Mouse (Mus musculus) neural tube, embryonic 13.5 days (tissue): ENCODE data around the gene Ndufaf2. TPM values are rescaled to one million over a fixed set of nuclear protein-coding genes. Genes with fewer than 3 reads are reported as not detected.

Experiments used
- ATAC-seq: fragments of 200-750 bp; cut with Nextera tagmentation; 2 replicates; pipeline ENCODE4 v1.8.0; 2017; ENCODE audit warnings: low read depth, mild to moderate bottlenecking, moderate TSS enrichment, moderate library complexity
- H3K27ac ChIP-seq: fragments of 300-500 bp; sonication (generic); replicated peaks from 2 replicates; pipeline ENCODE4 v1.5.1; 2015; ENCODE audit warnings: moderate library complexity, mild to moderate bottlenecking, inconsistent platforms
- H3K27me3 ChIP-seq: fragments of 300-500 bp; sonication (generic); 2 replicates; pipeline ENCODE4 v1.6.1; 2015; ENCODE audit warnings: mild to moderate bottlenecking, inconsistent platforms
- H3K36me3 ChIP-seq: fragments of 300-500 bp; sonication (generic); 2 replicates; pipeline ENCODE4 v1.6.1; 2015; ENCODE audit warnings: mild to moderate bottlenecking, inconsistent platforms
- H3K4me1 ChIP-seq: fragments of 300-500 bp; sonication (generic); replicated peaks from 2 replicates; pipeline ENCODE4 v1.6.1; 2015; ENCODE audit warnings: inconsistent platforms
- H3K4me2 ChIP-seq: fragments of 300-500 bp; sonication (generic); 2 replicates; pipeline ENCODE4 v1.6.1; 2015; ENCODE audit warnings: inconsistent platforms, mild to moderate bottlenecking, moderate library complexity
- H3K4me3 ChIP-seq: fragments of 300-500 bp; sonication (generic); 2 replicates; pipeline ENCODE4 v1.5.1; 2015; ENCODE audit warnings: mild to moderate bottlenecking, inconsistent platforms
- H3K9ac ChIP-seq: fragments of 300-500 bp; sonication (generic); 2 replicates; pipeline ENCODE4 v1.6.1; 2015; ENCODE audit warnings: moderate library complexity, mild to moderate bottlenecking, inconsistent platforms
- H3K9me3 ChIP-seq: fragments of 300-500 bp; sonication (generic); 2 replicates; pipeline ENCODE4 v1.6.1; 2016; ENCODE audit warnings: inconsistent platforms
- WGBS: fragments of 180-500 bp; shearing (Covaris S2); methylation state at CpG from one replicate; pipeline ENCODE4 v1.1.7; 2015; 5-methylcytosine and 5-hydroxymethylcytosine counted together
- polyA plus RNA-seq: library from polyadenylated mRNA; unstranded; fragments of >200 nt; fragmentation: Nextera tagmentation; extraction: Ambion mirVana; gene quantifications from 2 replicates; pipeline ENCODE4 v1.2.1, GENCODE M21; 2015

Ndufaf2 gene
- 71.6 and 73.8 TPM in 2 replicates for polyA plus RNA-seq

GRCm38 (mm10) chr13:108158465-108159240 lies at the start of gene Ndufaf2, which contains the start of gene Ercc8:
Gene Ndufaf2 (minus strand): TSS chr13:108158623.
Gene Ercc8 (plus strand): TSS chr13:108158731.
- Histone ChIP-seq H3K27me3 (no peaks in the 10 kb centered on the region), H3K4me2 (peak within 1 kb of the TSS; percentile 94), H3K4me1 (peaks cover 18% of the 10 kb centered on the region), H3K27ac (0 out of 2 replicates have a peak within 1 kb of the TSS, but pooled peaks have one; percentile 38), H3K4me3 (peak within 1 kb of the TSS; percentile 88), H3K36me3 (0 out of 2 replicates have a peak, but pooled peaks cover 8% of the 10 kb centered on the region), H3K9ac (peak within 1 kb of the TSS; percentile 81), H3K9me3 (no peaks in the 10 kb centered on the region)
- ATAC-seq, result peak; percentile 98
- WGBS, result under 1% methylated on average over 47 of the region's 47 CpGs

- Histone ChIP-seq H3K9ac (no peak overlapping the region), H3K4me3 (no peak overlapping the region)
Measured at GRCm38 (mm10) chr13:108208090-108208489, 49.7 kb upstream of the Ndufaf2 start.

GRCm38 (mm10) chr13:108207447-108207846 lies 49.0 kb upstream of the Ndufaf2 start:
- Histone ChIP-seq H3K36me3 (no peaks in the 10 kb centered on the region), H3K4me1 (no peaks in the 10 kb centered on the region), H3K9ac (no peak overlapping the region), H3K27me3 (peaks cover 3% of the 10 kb centered on the region; the same call in 1 of the 2 replicates), H3K4me3 (no peak overlapping the region), H3K9me3 (no peaks in the 10 kb centered on the region), H3K4me2 (no peak overlapping the region), H3K27ac (no peak overlapping the region)
- no peak for ATAC-seq
- 78% methylated on average over 2 of the region's 2 CpGs for WGBS

More at GRCm38 (mm10) chr13:108208090-108208489, 49.7 kb upstream of the Ndufaf2 start:
- no peak overlapping the region for H3K27ac ChIP-seq
- no peaks in the 10 kb centered on the region for H3K4me1 ChIP-seq
- ATAC-seq, result no peak
- H3K4me2 ChIP-seq, result no peak overlapping the region
- peaks cover 6% of the 10 kb centered on the region for H3K27me3 ChIP-seq
- no peaks in the 10 kb centered on the region for H3K36me3 ChIP-seq
- H3K9me3 ChIP-seq, result no peaks in the 10 kb centered on the region
- 69% methylated on average over 5 of the region's 5 CpGs for WGBS

- no peak overlapping the region for H3K9ac ChIP-seq
- H3K27me3 ChIP-seq, result no peaks in the 10 kb centered on the region
- no peaks in the 10 kb centered on the region for H3K9me3 ChIP-seq
- H3K36me3 ChIP-seq, result no peaks in the 10 kb centered on the region
- H3K4me3 ChIP-seq, result no peak overlapping the region
- no peak overlapping the region for H3K27ac ChIP-seq
- no peak for ATAC-seq
- WGBS, result 84% methylated on average over 3 of the region's 3 CpGs
- no peaks in the 10 kb centered on the region for H3K4me1 ChIP-seq
- H3K4me2 ChIP-seq, result no peak overlapping the region
Measured at GRCm38 (mm10) chr13:108204857-108205256, 46.4 kb upstream of the Ndufaf2 start.

- no peaks in the 10 kb centered on the region for H3K4me1 ChIP-seq
- peaks cover 16% of the 10 kb centered on the region for H3K36me3 ChIP-seq
- no peak overlapping the region for H3K4me3 ChIP-seq
- ATAC-seq, result no peak
- H3K27me3 ChIP-seq, result no peaks in the 10 kb centered on the region
- H3K4me2 ChIP-seq, result no peak overlapping the region
- no peak overlapping the region for H3K27ac ChIP-seq
- no peak overlapping the region for H3K9ac ChIP-seq
- WGBS, result 96% methylated on average over 6 of the region's 6 CpGs
- H3K9me3 ChIP-seq, result no peaks in the 10 kb centered on the region
Measured at GRCm38 (mm10) chr13:108195474-108195873, 37.1 kb upstream of the Ndufaf2 start.

GRCm38 (mm10) chr13:108191074-108191720 lies 32.8 kb upstream of the Ndufaf2 start:
- peak; percentile 61; the same call in 1 of the 2 replicates for ATAC-seq
- Histone ChIP-seq H3K9me3 (no peaks in the 10 kb centered on the region), H3K4me2 (no peak overlapping the region), H3K27ac (no peak overlapping the region), H3K27me3 (no peaks in the 10 kb centered on the region), H3K36me3 (peaks cover 27% of the 10 kb centered on the region), H3K4me3 (no peak overlapping the region), H3K9ac (no peak overlapping the region), H3K4me1 (no peaks in the 10 kb centered on the region)
- WGBS, result 61% methylated on average over 11 of the region's 11 CpGs

- WGBS, result 93% methylated on average over 4 of the region's 4 CpGs
- Histone ChIP-seq H3K27ac (no peak overlapping the region), H3K4me2 (no peak overlapping the region), H3K36me3 (peaks cover 37% of the 10 kb centered on the region), H3K9me3 (no peaks in the 10 kb centered on the region), H3K9ac (no peak overlapping the region), H3K27me3 (no peaks in the 10 kb centered on the region), H3K4me3 (no peak overlapping the region), H3K4me1 (no peaks in the 10 kb centered on the region)
- no peak for ATAC-seq
Measured at GRCm38 (mm10) chr13:108187994-108188393, 29.6 kb upstream of the Ndufaf2 start.

GRCm38 (mm10) chr13:108185530-108185929 lies 27.1 kb upstream of the Ndufaf2 start:
- H3K9ac ChIP-seq, result no peak overlapping the region
- 89% methylated on average over 3 of the region's 3 CpGs for WGBS
- no peak for ATAC-seq
- H3K27ac ChIP-seq, result no peak overlapping the region
- no peak overlapping the region for H3K4me2 ChIP-seq
- no peak overlapping the region for H3K4me3 ChIP-seq
- H3K27me3 ChIP-seq, result no peaks in the 10 kb centered on the region
- peaks cover 59% of the 10 kb centered on the region for H3K36me3 ChIP-seq
- no peaks in the 10 kb centered on the region for H3K9me3 ChIP-seq
- no peaks in the 10 kb centered on the region for H3K4me1 ChIP-seq

- Histone ChIP-seq H3K36me3 (peaks cover 63% of the 10 kb centered on the region), H3K27me3 (no peaks in the 10 kb centered on the region), H3K4me1 (no peaks in the 10 kb centered on the region), H3K4me2 (no peak overlapping the region), H3K4me3 (no peak overlapping the region), H3K27ac (no peak overlapping the region), H3K9ac (no peak overlapping the region), H3K9me3 (no peaks in the 10 kb centered on the region)
- ATAC-seq, result no peak
Measured at GRCm38 (mm10) chr13:108184743-108185255, 26.4 kb upstream of the Ndufaf2 start.

GRCm38 (mm10) chr13:108180821-108181220 lies 22.4 kb upstream of the Ndufaf2 start:
- Histone ChIP-seq H3K27me3 (no peaks in the 10 kb centered on the region), H3K27ac (no peak overlapping the region), H3K4me1 (no peaks in the 10 kb centered on the region), H3K9ac (no peak overlapping the region), H3K9me3 (no peaks in the 10 kb centered on the region), H3K36me3 (peaks cover 81% of the 10 kb centered on the region), H3K4me2 (no peak overlapping the region), H3K4me3 (no peak overlapping the region)
- ATAC-seq, result no peak
- WGBS, result 84% methylated on average over 5 of the region's 5 CpGs

- no peaks in the 10 kb centered on the region for H3K9me3 ChIP-seq
- H3K4me2 ChIP-seq, result no peak overlapping the region
- H3K4me1 ChIP-seq, result no peaks in the 10 kb centered on the region
- no peaks in the 10 kb centered on the region for H3K27me3 ChIP-seq
- H3K27ac ChIP-seq, result no peak overlapping the region
- no peak overlapping the region for H3K9ac ChIP-seq
- peaks cover 75% of the 10 kb centered on the region for H3K36me3 ChIP-seq
- no peak overlapping the region for H3K4me3 ChIP-seq
- no peak for ATAC-seq
- WGBS, result 93% methylated on average over 8 of the region's 8 CpGs
Measured at GRCm38 (mm10) chr13:108179618-108180017, 21.2 kb upstream of the Ndufaf2 start.

GRCm38 (mm10) chr13:108170511-108170910 lies 12.1 kb upstream of the Ndufaf2 start:
- no peak overlapping the region for H3K4me2 ChIP-seq
- no peak overlapping the region for H3K27ac ChIP-seq
- no peak for ATAC-seq
- H3K4me3 ChIP-seq, result no peak overlapping the region
- peaks cover 48% of the 10 kb centered on the region for H3K36me3 ChIP-seq
- no peaks in the 10 kb centered on the region for H3K27me3 ChIP-seq
- no peaks in the 10 kb centered on the region for H3K4me1 ChIP-seq
- no peak overlapping the region for H3K9ac ChIP-seq
- WGBS, result 88% methylated on average over 8 of the region's 8 CpGs
- H3K9me3 ChIP-seq, result no peaks in the 10 kb centered on the region
